Mouse (Mus musculus) embryonic fibroblast, embryonic 13.5 days (primary cell): ENCODE measurements around the gene Drosha.
"Not testable (repeated sequence)": the region's sequence is repeated elsewhere in the genome, so short reads cannot be mapped to it uniquely, and the experiment has no call there.

Source experiments
- CTCF ChIP-seq: IDR thresholded peaks from 2 replicates; pipeline ENCODE4 v1.5.1; 2011; ENCODE audit warnings: mild to moderate bottlenecking, control low read depth, low read length, moderate library complexity, borderline replicate concordance; ENCODE audit not compliant: insufficient read depth
- POLR2A ChIP-seq: IDR thresholded peaks from 2 replicates; pipeline ENCODE4 v1.6.1; 2011; ENCODE audit warnings: low read depth, mild to moderate bottlenecking, control low read depth, low read length, moderate library complexity

- not testable (repeated sequence) for TF ChIP-seq CTCF, POLR2A
These were observed 23.5 kb upstream of the Drosha start for GRCm38 (mm10) chr15:12801142-12801506.
